Mouse (Mus musculus) ES-E14 (cell line): ENCODE results near the gene Abhd12. TPM values are rescaled to one million over a fixed set of nuclear protein-coding genes. Genes with fewer than 3 reads are reported as not detected.

Experiments
- DNase-seq: peaks from one replicate; pipeline ENCODE4 v3.0.0-alpha.2; 2013; ENCODE audit warnings: low read depth, low spot score
- H3K27ac ChIP-seq: 2 replicates; pipeline ENCODE4 v1.5.1; 2012; ENCODE audit warnings: low read depth, mild to moderate bottlenecking, low read length, moderate library complexity, mixed read lengths; ENCODE audit not compliant: poor library complexity, insufficient read depth, severe bottlenecking
- H3K36me3 ChIP-seq: 2 replicates; pipeline ENCODE4 v1.6.1; 2012; ENCODE audit warnings: mild to moderate bottlenecking, low read length, moderate library complexity, mixed read lengths; ENCODE audit not compliant: control insufficient read depth, poor library complexity, insufficient read depth, severe bottlenecking
- H3K4me1 ChIP-seq, 2 experiments: fragments of 150-350 bp in 1 of 2; sonication (generic) in 1 of 2; 2 replicates each; pipeline ENCODE4 v1.6.1; 2012; ENCODE audit warnings: low read length in 2 of 2, mild to moderate bottlenecking in 1 of 2, mixed read lengths in 1 of 2; ENCODE audit not compliant: control insufficient read depth in 2 of 2, insufficient read depth in 2 of 2, poor library complexity in 1 of 2
- H3K4me3 ChIP-seq, 2 experiments: fragments of 150-350 bp in 1 of 2; sonication (generic) in 1 of 2; 2 replicates each; pipeline ENCODE4 v1.5.1; 2012; ENCODE audit warnings: low read length in 2 of 2, low read depth in 1 of 2, mild to moderate bottlenecking in 1 of 2, mixed read lengths in 1 of 2; ENCODE audit not compliant: insufficient read depth in 1 of 2, poor library complexity in 1 of 2, severe bottlenecking in 1 of 2
- H3K9ac ChIP-seq: 2 replicates; pipeline ENCODE4 v1.6.1; 2012; ENCODE audit warnings: low read depth, mild to moderate bottlenecking, low read length, mixed read lengths; ENCODE audit not compliant: poor library complexity, insufficient read depth, severe bottlenecking
- H3K9me3 ChIP-seq: fragments of 150-350 bp; sonication (generic); 2 replicates; pipeline ENCODE4 v1.6.1; 2012; ENCODE audit warnings: low read depth, mild to moderate bottlenecking, low read length; ENCODE audit not compliant: control insufficient read depth, insufficient read depth
- CHD2 ChIP-seq: IDR thresholded peaks from 2 replicates; pipeline ENCODE4 v1.6.1; 2014; ENCODE audit warnings: mild to moderate bottlenecking, low read depth, low read length, inconsistent platforms
- HCFC1 ChIP-seq: IDR thresholded peaks from 2 replicates; pipeline ENCODE4 v1.6.1; 2012; ENCODE audit warnings: low read length, inconsistent platforms, borderline replicate concordance; ENCODE audit not compliant: insufficient read depth
- MAFK ChIP-seq: IDR thresholded peaks from 2 replicates; pipeline ENCODE4 v1.6.1; 2014; ENCODE audit warnings: mild to moderate bottlenecking, low read depth, low read length, inconsistent platforms; ENCODE audit not compliant: insufficient read depth
- ZC3H11A ChIP-seq: IDR thresholded peaks from 2 replicates; pipeline ENCODE4 v1.6.1; 2012; ENCODE audit warnings: low read depth, mild to moderate bottlenecking, inconsistent platforms, low read length, borderline replicate concordance
- ZNF384 ChIP-seq: IDR thresholded peaks from 2 replicates; pipeline ENCODE4 v1.6.1; 2012; ENCODE audit warnings: low read depth, low read length, inconsistent platforms
- in situ Hi-C, 2 experiments: fragments of 600-800 bp; cut with MboI; formaldehyde crosslinking; loops; one replicate each; pipeline ENCODE4 v1.15.1; 2025; ENCODE audit warnings: low sequenced_read_pairs in 2 of 2, inconsistent platforms in 1 of 2; ENCODE audit not compliant: unreplicated experiment in 2 of 2
- total RNA-seq: library from RNA; depleted of rRNA; stranded (reverse); fragments of 300-350 nt; gene quantifications from 2 replicates; pipeline ENCODE4 v1.2.3, GENCODE M21; 2012

The Abhd12 gene
- total RNA-seq, 1 experiment = 59.4 TPM

DNA sequence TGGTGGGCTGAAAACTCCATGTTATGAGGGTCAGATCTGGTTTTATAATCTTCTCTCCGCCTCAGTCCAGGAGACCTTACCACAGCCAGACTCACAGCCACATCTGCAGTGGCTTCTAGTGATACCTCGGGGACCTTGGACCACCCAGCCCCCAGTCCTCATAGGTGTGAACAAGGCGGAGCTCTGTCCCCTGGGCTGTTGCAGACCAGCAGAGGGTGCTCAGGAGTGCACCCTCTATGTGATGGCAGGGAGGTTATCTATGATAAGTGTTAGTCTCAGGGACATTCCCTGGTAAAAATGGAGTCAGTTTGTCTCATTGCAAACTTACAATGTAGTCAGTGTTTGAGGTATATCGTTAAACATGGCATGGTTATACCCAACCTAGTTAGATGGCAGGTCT, 75.9 kb downstream of the Abhd12 start:
- Histone ChIP-seq H3K36me3 (peaks cover 23% of the 10 kb centered on the region; the same call in 1 of the 2 replicates), H3K9me3 (no peaks in the 10 kb centered on the region), H3K9ac (no peak overlapping the region), H3K4me3 (no peak overlapping the region), H3K4me1 (no peaks in the 10 kb centered on the region), H3K27ac (no peak overlapping the region)
- in situ Hi-C loops = no loop called here
- TF ChIP-seq ZNF384 = no peak
- TF ChIP-seq MAFK = no peak
- no peak for TF ChIP-seq CHD2
- no peak for TF ChIP-seq HCFC1
- TF ChIP-seq ZC3H11A = no peak
- DNase-seq = no peak

- peaks cover 22% of the 10 kb centered on the region; the same call in 1 of the 2 replicates for H3K36me3 ChIP-seq
Observed at GRCm38 (mm10) chr2:150828164-150828563, 76.4 kb downstream of the Abhd12 start.

DNA sequence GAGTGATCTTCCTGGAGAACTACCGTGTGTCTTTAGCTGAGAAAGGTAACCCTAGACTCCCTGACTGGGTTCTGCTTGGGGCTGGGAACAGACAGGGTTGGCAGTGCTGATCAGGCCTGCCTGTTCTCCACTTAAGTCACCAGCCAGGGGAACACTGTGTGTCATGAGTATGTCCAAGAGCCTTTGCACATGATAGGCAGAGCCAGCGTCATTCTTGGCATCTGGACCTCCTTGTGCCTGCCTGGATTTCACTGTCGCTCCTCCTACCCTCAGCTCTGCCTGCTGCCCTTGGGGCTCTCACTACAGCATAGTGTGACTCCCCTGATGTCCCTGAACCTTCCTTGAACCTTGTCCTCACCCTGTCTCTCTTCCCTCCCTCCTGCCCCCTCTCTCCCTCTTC, 78.1 kb downstream of the Abhd12 start:
- Histone ChIP-seq H3K4me3 (no peak overlapping the region), H3K27ac (no peak overlapping the region), H3K36me3 (peaks cover 19% of the 10 kb centered on the region; the same call in 1 of the 2 replicates), H3K9ac (no peak overlapping the region), H3K4me1 (no peaks in the 10 kb centered on the region), H3K9me3 (no peaks in the 10 kb centered on the region)
- in situ Hi-C loops = no loop called here
- no peak for DNase-seq
- TF ChIP-seq HCFC1 (no peak), CHD2 (no peak), MAFK (no peak), ZC3H11A (no peak), ZNF384 (no peak)

More at GRCm38 (mm10) chr2:150828164-150828563, 76.4 kb downstream of the Abhd12 start:
- H3K4me3 ChIP-seq = no peak overlapping the region
- H3K9me3 ChIP-seq = no peaks in the 10 kb centered on the region
- no peaks in the 10 kb centered on the region for H3K4me1 ChIP-seq
- H3K9ac ChIP-seq = no peak overlapping the region
- DNase-seq = no peak
- in situ Hi-C loops = no loop called here
- no peak for TF ChIP-seq MAFK
- TF ChIP-seq CHD2 = no peak
- no peak for TF ChIP-seq HCFC1
- TF ChIP-seq ZNF384 = no peak
- TF ChIP-seq ZC3H11A = no peak
- no peak overlapping the region for H3K27ac ChIP-seq

DNA sequence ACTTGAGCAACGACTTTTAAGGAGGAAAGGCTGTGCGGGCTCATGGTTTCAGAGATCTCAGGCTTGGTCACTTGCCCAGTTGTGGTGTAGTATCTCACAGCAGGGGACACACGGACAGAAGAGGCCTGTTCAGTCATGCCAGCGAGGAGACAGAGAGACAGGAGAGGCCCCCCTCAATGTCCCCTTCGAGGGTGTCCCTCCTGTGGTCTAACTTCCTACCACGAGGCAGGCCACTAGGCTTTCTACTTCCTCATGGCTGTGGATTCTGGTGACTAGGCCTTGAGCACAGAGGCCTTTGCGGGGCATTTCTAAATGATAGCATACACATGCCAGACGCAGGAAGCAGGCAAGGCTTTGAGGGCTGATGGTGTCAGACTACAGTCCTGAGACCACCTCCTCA, 81.6 kb downstream of the Abhd12 start:
- no peak overlapping the region for H3K27ac ChIP-seq
- H3K4me1 ChIP-seq = no peaks in the 10 kb centered on the region
- H3K36me3 ChIP-seq = peaks cover 18% of the 10 kb centered on the region; the same call in 1 of the 2 replicates
- no peak overlapping the region for H3K4me3 ChIP-seq
- no peak overlapping the region for H3K9ac ChIP-seq
- no peak for TF ChIP-seq ZNF384
- no peak for TF ChIP-seq MAFK
- no peak for TF ChIP-seq HCFC1
- TF ChIP-seq CHD2 = no peak
- no peak for TF ChIP-seq ZC3H11A
- in situ Hi-C loops = no loop called here
- no peak for DNase-seq
- H3K9me3 ChIP-seq = no peaks in the 10 kb centered on the region

- no peak for TF ChIP-seq MAFK
- TF ChIP-seq ZNF384 = no peak
- TF ChIP-seq HCFC1 = no peak
- H3K27ac ChIP-seq = no peak overlapping the region
- H3K9ac ChIP-seq = no peak overlapping the region
- peaks cover 14% of the 10 kb centered on the region; the same call in 1 of the 2 replicates for H3K36me3 ChIP-seq
- DNase-seq = no peak
- in situ Hi-C loops = no loop called here
- no peak overlapping the region for H3K4me3 ChIP-seq
- no peaks in the 10 kb centered on the region for H3K4me1 ChIP-seq
- H3K9me3 ChIP-seq = no peaks in the 10 kb centered on the region
Observed at GRCm38 (mm10) chr2:150820720-150821119, 83.8 kb downstream of the Abhd12 start.
